Mouse (Mus musculus) heart, adult 2 months (tissue): ENCODE data around the gene Lgals2. TPM values are rescaled to one million over a fixed set of nuclear protein-coding genes. Genes with fewer than 3 reads are reported as not detected.
A peak's percentile ranks its signal among the peaks of the same experiment; 100 is the strongest.

Source experiments
- DNase-seq, 2 experiments: peaks; one replicate each; pipeline ENCODE4 v3.0.0; 2021
- H3K27ac ChIP-seq: fragments of 200-600 bp; 2 replicates; pipeline ENCODE4 v1.8.1; 2022
- H3K27me3 ChIP-seq: fragments of 200-500 bp; 2 replicates; pipeline ENCODE4 v1.6.1; 2012; ENCODE audit warnings: mild to moderate bottlenecking, low read length, inconsistent platforms, mixed read lengths; ENCODE audit not compliant: control insufficient read depth, insufficient read depth
- H3K36me3 ChIP-seq: fragments of 200-500 bp; 2 replicates; pipeline ENCODE4 v1.6.1; 2012; ENCODE audit warnings: low read length, inconsistent platforms; ENCODE audit not compliant: control insufficient read depth, insufficient read depth
- H3K4me1 ChIP-seq: fragments of 200-500 bp; 2 replicates; pipeline ENCODE4 v1.6.1; 2011; ENCODE audit warnings: low read length; ENCODE audit not compliant: control insufficient read depth, insufficient read depth
- H3K4me3 ChIP-seq: fragments of 200-600 bp; 2 replicates; pipeline ENCODE4 v1.8.1; 2022
- H3K79me2 ChIP-seq: fragments of 200-500 bp; replicated peaks from 2 replicates; pipeline ENCODE4 v1.6.1; 2012; ENCODE audit warnings: mild to moderate bottlenecking, inconsistent platforms, low read length, moderate library complexity, mixed read lengths; ENCODE audit not compliant: control insufficient read depth, insufficient read depth
- H3K9ac ChIP-seq: fragments of 200-500 bp; 2 replicates; pipeline ENCODE4 v1.6.1; 2012; ENCODE audit warnings: low read depth, mild to moderate bottlenecking, control low read depth, inconsistent platforms, low read length, mixed read lengths
- CTCF ChIP-seq: fragments of 200-600 bp; IDR thresholded peaks from 2 replicates; pipeline ENCODE4 v1.8.1; 2022; ENCODE audit warnings: antibody characterized with exemption, mild to moderate bottlenecking, moderate library complexity
- EP300 ChIP-seq: fragments of 200-500 bp; IDR thresholded peaks from 2 replicates; pipeline ENCODE4 v1.6.1; 2011; ENCODE audit warnings: low read depth, low read length, control low read depth; ENCODE audit not compliant: insufficient read depth
- POLR2A ChIP-seq: fragments of 200-500 bp; IDR thresholded peaks from 2 replicates; pipeline ENCODE4 v1.6.1; 2011; ENCODE audit warnings: mild to moderate bottlenecking, low read depth, low read length, control low read depth; ENCODE audit not compliant: insufficient read depth
- WGBS: fragments of 180-500 bp; shearing (Covaris S2); methylation state at CpG from one replicate; pipeline ENCODE4 v1.1.7; 2018; 5-methylcytosine and 5-hydroxymethylcytosine counted together
- intact Hi-C: fragments of 180-260 bp; cut with DNase I; formaldehyde crosslinking; loops from one replicate; pipeline ENCODE4 v1.15.1; 2025
- microRNA-seq, 2 experiments: library from miRNA; unstranded; fragments of <30 nt; microRNA quantifications; one replicate each; pipeline ENCODE4 v1.2.0; 2021
- polyA plus RNA-seq: library from polyadenylated mRNA; depleted of rRNA; stranded (reverse); fragments of >200 nt; gene quantifications from 2 replicates; pipeline ENCODE4 v1.2.3, GENCODE M21; 2012; rRNA removed
- total RNA-seq, 2 experiments: library from RNA; stranded (reverse); gene quantifications; 2 replicates each; pipeline ENCODE4 v1.2.3; 2021

Lgals2 gene
- total and polyA plus RNA-seq, 3 experiments: 1.5 TPM; not detected in 2

DNA sequence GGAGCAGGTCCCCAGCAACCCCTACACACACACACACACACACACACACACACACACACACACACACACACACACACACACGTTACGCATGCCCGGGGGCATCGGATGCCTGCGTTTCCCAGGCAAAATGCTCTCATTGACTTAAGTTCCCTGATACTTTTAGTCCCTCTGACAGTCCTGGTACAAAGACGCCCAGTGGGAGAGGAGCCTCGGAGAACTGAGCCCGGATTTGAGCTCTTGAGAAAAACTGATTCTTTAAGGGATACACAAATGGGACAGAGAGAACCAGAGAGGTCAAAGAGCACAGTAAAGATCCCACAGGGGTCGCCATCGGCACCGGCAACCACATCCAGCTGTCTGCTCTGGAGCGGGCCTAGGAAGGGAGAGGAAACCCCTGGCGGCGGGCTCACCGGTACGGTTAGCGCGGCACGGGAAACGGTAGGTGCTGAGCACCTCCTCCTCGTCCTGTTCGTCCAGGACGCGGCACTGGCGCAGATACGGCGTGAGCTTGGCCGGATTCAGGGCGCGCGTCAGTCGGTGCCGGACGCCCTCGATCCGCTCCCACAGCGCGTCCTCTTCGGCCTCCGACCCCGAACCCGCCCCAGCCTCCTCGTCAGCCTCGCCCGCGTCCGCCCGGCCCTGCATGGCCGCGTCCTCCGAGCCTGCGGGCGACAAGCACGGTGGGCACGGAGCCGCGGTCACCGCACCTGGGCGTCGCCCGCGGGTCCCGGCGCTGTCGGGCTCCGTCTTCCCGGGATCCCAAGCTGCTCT, 53.2 kb downstream of the Lgals2 start:
- Histone ChIP-seq H3K4me1 (peaks cover 20% of the 10 kb centered on the region), H3K9ac (peak overlapping the region; percentile 98), H3K79me2 (no peaks in the 10 kb centered on the region; the same call in 1 of the 2 replicates), H3K36me3 (peaks cover 2% of the 10 kb centered on the region), H3K27me3 (no peaks in the 10 kb centered on the region), H3K27ac (peak overlapping the region; percentile 96), H3K4me3 (peak overlapping the region; percentile 85)
- intact Hi-C loops: loop anchor here (2.0 kb wide), 1 partner anchor 15 kb away; no protein-coding TSS in a partner anchor
- 5% methylated on average over 67 of the region's 67 CpGs for WGBS
- no peak for DNase-seq
- TF ChIP-seq CTCF: peak; percentile 48
- TF ChIP-seq POLR2A: no peak
- TF ChIP-seq EP300: no peak

DNA sequence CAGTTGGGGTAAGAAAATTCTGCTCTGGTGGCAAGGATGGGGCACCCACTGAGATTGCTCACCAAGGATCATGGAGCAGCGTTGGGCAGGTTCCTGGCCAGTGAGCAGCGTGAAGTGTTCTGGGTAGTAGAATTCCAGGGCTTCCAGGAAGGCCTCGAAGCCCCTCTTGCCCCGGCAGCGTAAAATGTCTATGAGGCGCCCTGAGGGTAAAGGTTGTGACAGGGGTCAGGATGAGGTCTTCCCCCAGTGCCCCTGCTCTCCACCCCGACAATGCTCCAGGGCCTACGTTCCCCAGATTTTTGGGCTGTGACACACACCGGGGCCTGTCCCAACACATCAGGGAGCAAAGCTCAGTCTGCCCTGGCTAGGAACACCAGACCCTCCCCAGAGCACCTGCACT, 53.8 kb downstream of the Lgals2 start:
- Histone ChIP-seq H3K9ac (peak overlapping the region; percentile 98), H3K4me1 (peaks cover 21% of the 10 kb centered on the region), H3K27ac (peak overlapping the region; percentile 30), H3K27me3 (no peaks in the 10 kb centered on the region), H3K79me2 (no peaks in the 10 kb centered on the region; the same call in 1 of the 2 replicates), H3K4me3 (peak overlapping the region; percentile 47), H3K36me3 (peaks cover 2% of the 10 kb centered on the region)
- no peak for DNase-seq
- 53% methylated on average over 9 of the region's 9 CpGs for WGBS
- intact Hi-C loops: no loop called here
- TF ChIP-seq CTCF (no peak), POLR2A (no peak), EP300 (no peak)

Small RNAs within 50 kb of the gene (microRNA-seq; reads per million reads assigned to microRNA genes)
- 0.77 to 1.1 reads per million in 2 experiments for gene Mir6955

Other genes starting within 250 kb of the Lgals2 start
- 1 to 10 TPM; 1.3 to 3.4 TPM for gene Elfn2, start 136.8 kb downstream of the Lgals2 start, total RNA-seq
- 0.16 and 0.35 TPM in 2 replicates for gene Elfn2, start 136.8 kb downstream of the Lgals2 start, polyA plus RNA-seq
- gene Mfng, start 82.1 kb downstream of the Lgals2 start, total RNA-seq: 10 to 100 TPM; 11.1 to 11.6 TPM
- gene Mfng, start 82.1 kb downstream of the Lgals2 start, polyA plus RNA-seq: 15.0 and 19.1 TPM in 2 replicates
- gene Card10, start 52.5 kb downstream of the Lgals2 start, total RNA-seq: 10 to 100 TPM; 15.0 to 17.0 TPM
- 22.3 and 28.5 TPM in 2 replicates for gene Card10, start 52.5 kb downstream of the Lgals2 start, polyA plus RNA-seq
- gene Cdc42ep1, start 12.9 kb downstream of the Lgals2 start, total RNA-seq: 10 to 100 TPM; 30.8 to 37.1 TPM
- 62.3 and 71.8 TPM in 2 replicates for gene Cdc42ep1, start 12.9 kb downstream of the Lgals2 start, polyA plus RNA-seq
- gene Gga1, start 21.7 kb upstream of the Lgals2 start, total RNA-seq: 10 to 100 TPM; 42.2 to 44.4 TPM
- gene Gga1, start 21.7 kb upstream of the Lgals2 start, polyA plus RNA-seq: 44.7 and 52.7 TPM in 2 replicates
- gene Gm49510, start 44.1 kb upstream of the Lgals2 start, total RNA-seq: not detected
- 0.04 TPM in 1 of 2 replicates, not detected in the other for gene Gm49510, start 44.1 kb upstream of the Lgals2 start, polyA plus RNA-seq
- 1 to 10 TPM; 2.6 to 3.3 TPM for gene Sh3bp1, start 44.2 kb upstream of the Lgals2 start, total RNA-seq
- gene Sh3bp1, start 44.2 kb upstream of the Lgals2 start, polyA plus RNA-seq: 12.6 and 19.2 TPM in 2 replicates
- under 1 TPM; 0.81 to 0.86 TPM for gene Pdxp, start 58.4 kb upstream of the Lgals2 start, total RNA-seq
- 2.0 and 2.9 TPM in 2 replicates for gene Pdxp, start 58.4 kb upstream of the Lgals2 start, polyA plus RNA-seq
- gene Lgals1, start 71.2 kb upstream of the Lgals2 start, total RNA-seq: 100 to 1,000 TPM; 174 to 176 TPM
- gene Lgals1, start 71.2 kb upstream of the Lgals2 start, polyA plus RNA-seq: 425 and 497 TPM in 2 replicates
- gene Nol12, start 79.4 kb upstream of the Lgals2 start, total RNA-seq: 10 to 100 TPM; 13.8 to 17.4 TPM
- gene Nol12, start 79.4 kb upstream of the Lgals2 start, polyA plus RNA-seq: 9.9 and 13.1 TPM in 2 replicates
- 10 to 100 TPM; 24.4 to 30.9 TPM for gene Triobp, start 92.2 kb upstream of the Lgals2 start, total RNA-seq
- gene Triobp, start 92.2 kb upstream of the Lgals2 start, polyA plus RNA-seq: 22.0 and 26.7 TPM in 2 replicates
- gene H1f0, start 172.9 kb upstream of the Lgals2 start, total RNA-seq: 10 to 100 TPM; 73.3 to 82.4 TPM
- gene H1f0, start 172.9 kb upstream of the Lgals2 start, polyA plus RNA-seq: 54.2 and 66.4 TPM in 2 replicates
- not detected for gene Galr3, start 186.4 kb upstream of the Lgals2 start, total RNA-seq
- gene Galr3, start 186.4 kb upstream of the Lgals2 start, polyA plus RNA-seq: not detected in 2 replicates
- 1 to 10 TPM; 5.5 to 8.5 TPM for gene Ankrd54, start 207.4 kb upstream of the Lgals2 start, total RNA-seq
- gene Ankrd54, start 207.4 kb upstream of the Lgals2 start, polyA plus RNA-seq: 12.2 and 14.2 TPM in 2 replicates
- gene Eif3l, start 219.7 kb upstream of the Lgals2 start, total RNA-seq: 10 to 100 TPM; 63.9 to 69.2 TPM
- 90.3 and 116 TPM in 2 replicates for gene Eif3l, start 219.7 kb upstream of the Lgals2 start, polyA plus RNA-seq